Mouse (Mus musculus): ENCODE results near the gene Ergic1. TPM values are rescaled to one million over a fixed set of nuclear protein-coding genes. Genes with fewer than 3 reads are reported as not detected.

Ergic1 gene
- polyA plus RNA-seq, 1 experiment from 2014 or later = 96.1 TPM

DNA sequence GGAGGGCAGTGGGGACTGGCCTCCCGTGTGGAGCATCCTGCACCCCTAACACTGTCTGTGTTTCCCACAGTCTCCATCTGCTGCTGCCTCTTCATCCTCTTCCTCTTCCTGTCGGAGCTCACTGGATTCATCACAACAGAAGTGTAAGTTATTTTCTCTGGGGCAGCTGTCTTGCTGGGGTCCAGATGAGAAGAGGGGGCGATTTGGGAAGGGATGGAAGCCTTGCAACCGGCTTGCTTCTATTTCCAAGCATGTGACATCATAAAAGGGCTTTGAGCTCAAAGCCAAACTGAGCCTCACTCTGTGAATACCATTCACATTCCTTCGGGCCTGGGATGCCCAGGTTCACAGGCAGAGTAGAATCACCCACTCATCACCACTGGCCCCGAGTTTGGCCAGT is 53.0 kb downstream of the Ergic1 start:
- no peak overlapping the region for H3K9ac ChIP-seq (ENCODE audit: low read depth, low read length)
- H3K36me3 ChIP-seq (ENCODE audit: control insufficient read depth, insufficient read depth, low read length) = peaks cover 14% of the 10 kb centered on the region; the same call in 1 of the 2 replicates
- H3K4me1 ChIP-seq (replicated peaks; ENCODE audit: control insufficient read depth, insufficient read depth, low read length) = peaks cover 3% of the 10 kb centered on the region
- 85% methylated on average over 6 of the region's 6 CpGs for WGBS
- no peaks in the 10 kb centered on the region for H3K9me3 ChIP-seq (ENCODE audit: control insufficient read depth, low read length)
- no peak overlapping the region for H3K4me3 ChIP-seq (ENCODE audit: low read depth, low read length)
- DNase-seq (ENCODE audit: low spot score) = no peak
- H3K27ac ChIP-seq (ENCODE audit: low read depth, low read length) = no peak overlapping the region
- no peak for ATAC-seq (replicated peaks; ENCODE audit: low FRiP score)
- no peaks in the 10 kb centered on the region for H3K27me3 ChIP-seq (replicated peaks; ENCODE audit: control insufficient read depth, insufficient read depth, low read length)
- H3K4me2 ChIP-seq = no peak overlapping the region

DNA sequence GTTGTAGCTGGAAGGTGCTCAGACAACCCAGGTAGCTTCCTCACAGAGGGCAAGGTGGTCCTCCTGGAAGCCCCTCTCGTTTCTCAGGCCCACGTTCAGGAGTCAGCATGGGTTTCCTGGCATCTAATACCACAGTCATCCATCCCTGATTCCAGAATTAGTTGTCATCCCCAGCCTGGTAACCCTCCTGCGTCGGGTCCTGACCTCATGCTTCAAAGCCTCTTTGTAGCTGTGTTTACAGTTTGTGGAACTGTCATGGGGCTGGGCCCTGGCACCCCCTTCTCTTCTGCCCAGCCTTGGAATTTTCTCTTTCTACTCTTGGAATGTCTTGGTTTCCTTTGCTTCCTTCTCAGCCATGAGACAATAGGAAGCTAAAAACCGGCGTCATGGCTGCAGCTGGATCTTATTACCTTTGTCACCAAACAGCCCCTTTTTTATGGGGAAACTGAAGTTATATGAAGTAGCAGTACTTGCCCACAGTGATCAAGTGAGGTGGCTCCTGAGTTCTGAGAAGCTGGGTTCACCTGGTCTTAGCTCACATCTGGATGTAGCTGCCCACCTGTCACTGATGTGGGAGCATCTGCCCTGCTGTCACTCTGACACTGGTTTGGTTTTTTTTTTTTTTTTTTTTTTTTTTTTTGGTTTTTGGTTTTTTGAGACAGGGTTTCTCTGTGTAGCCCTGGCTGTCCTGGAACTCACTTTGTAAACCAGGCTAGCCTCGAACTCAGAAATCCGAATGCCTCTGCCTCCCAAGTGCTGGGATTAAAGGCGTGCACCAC is 53.6 kb downstream of the Ergic1 start:
- WGBS = 81% methylated on average over 9 of the region's 9 CpGs
- no peak for DNase-seq (ENCODE audit: low spot score)
- no peaks in the 10 kb centered on the region for H3K9me3 ChIP-seq (ENCODE audit: control insufficient read depth, low read length)
- no peak overlapping the region for H3K9ac ChIP-seq (ENCODE audit: low read depth, low read length)
- peaks cover 12% of the 10 kb centered on the region; the same call in 1 of the 2 replicates for H3K36me3 ChIP-seq (ENCODE audit: control insufficient read depth, insufficient read depth, low read length)
- H3K27me3 ChIP-seq (replicated peaks; ENCODE audit: control insufficient read depth, insufficient read depth, low read length) = no peaks in the 10 kb centered on the region
- no peak overlapping the region for H3K27ac ChIP-seq (ENCODE audit: low read depth, low read length)
- no peak overlapping the region for H3K4me2 ChIP-seq
- peaks cover 3% of the 10 kb centered on the region for H3K4me1 ChIP-seq (replicated peaks; ENCODE audit: control insufficient read depth, insufficient read depth, low read length)
- H3K4me3 ChIP-seq (ENCODE audit: low read depth, low read length) = no peak overlapping the region
- ATAC-seq (replicated peaks; ENCODE audit: low FRiP score) = no peak

DNA sequence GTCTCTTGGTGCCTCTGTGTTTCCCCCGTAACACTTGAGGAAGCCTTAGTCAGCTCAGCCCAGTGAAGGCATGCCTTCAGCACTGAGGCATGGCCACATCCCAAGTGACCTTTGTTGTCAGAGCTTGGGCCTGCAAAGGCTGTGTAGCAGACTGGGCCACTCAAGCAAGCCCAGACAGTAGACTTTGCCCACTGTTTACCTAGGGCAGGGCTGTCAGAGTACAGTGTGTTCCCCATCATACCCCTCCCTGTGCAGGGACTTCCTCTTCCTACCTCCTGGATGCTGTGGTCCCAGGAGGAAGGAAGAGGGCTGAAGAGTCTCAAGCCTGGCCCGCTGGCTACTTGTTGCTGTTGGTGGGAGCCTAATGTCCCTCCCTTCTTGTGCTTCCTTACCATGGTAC is 55.4 kb downstream of the Ergic1 start:
- no peak overlapping the region for H3K4me2 ChIP-seq
- H3K9me3 ChIP-seq (ENCODE audit: control insufficient read depth, low read length) = no peaks in the 10 kb centered on the region
- H3K36me3 ChIP-seq (ENCODE audit: control insufficient read depth, insufficient read depth, low read length) = peaks cover 7% of the 10 kb centered on the region; the same call in 1 of the 2 replicates
- peaks cover 3% of the 10 kb centered on the region; the same call in 1 of the 2 replicates for H3K4me1 ChIP-seq (replicated peaks; ENCODE audit: control insufficient read depth, insufficient read depth, low read length)
- ATAC-seq (replicated peaks; ENCODE audit: low FRiP score) (no peak), DNase-seq (ENCODE audit: low spot score) (no peak)
- no peak overlapping the region for H3K4me3 ChIP-seq (ENCODE audit: low read depth, low read length)
- 77% methylated on average over 2 of the region's 2 CpGs for WGBS
- H3K9ac ChIP-seq (ENCODE audit: low read depth, low read length) = no peak overlapping the region
- H3K27ac ChIP-seq (ENCODE audit: low read depth, low read length) = no peak overlapping the region
- H3K27me3 ChIP-seq (replicated peaks; ENCODE audit: control insufficient read depth, insufficient read depth, low read length) = no peaks in the 10 kb centered on the region

DNA sequence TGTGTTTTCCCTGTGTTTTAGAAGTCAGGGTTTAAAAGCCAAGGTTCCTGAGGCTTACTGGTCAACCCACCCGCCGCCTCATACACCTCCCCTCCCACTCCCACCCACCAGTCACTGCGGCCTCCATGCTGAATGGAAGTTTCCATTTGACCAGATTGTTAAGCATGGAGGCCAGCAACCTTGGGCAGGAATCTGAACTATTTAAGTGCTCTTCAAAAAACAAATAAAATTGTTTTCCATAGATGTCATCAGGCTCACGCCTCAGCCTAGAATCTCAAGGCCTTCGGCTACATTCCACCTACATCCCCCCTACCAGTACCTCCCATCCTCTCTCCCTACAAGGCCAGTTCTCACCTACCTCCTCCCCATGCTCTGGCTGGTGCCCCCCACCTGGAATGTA is 57.2 kb downstream of the Ergic1 start:
- no peaks in the 10 kb centered on the region for H3K27me3 ChIP-seq (replicated peaks; ENCODE audit: control insufficient read depth, insufficient read depth, low read length)
- peaks cover 7% of the 10 kb centered on the region; the same call in 1 of the 2 replicates for H3K36me3 ChIP-seq (ENCODE audit: control insufficient read depth, insufficient read depth, low read length)
- DNase-seq (ENCODE audit: low spot score) (no peak), ATAC-seq (replicated peaks; ENCODE audit: low FRiP score) (no peak)
- 90% methylated on average over 5 of the region's 5 CpGs for WGBS
- H3K4me3 ChIP-seq (ENCODE audit: low read depth, low read length) = no peak overlapping the region
- H3K27ac ChIP-seq (ENCODE audit: low read depth, low read length) = no peak overlapping the region
- H3K9me3 ChIP-seq (ENCODE audit: control insufficient read depth, low read length) = no peaks in the 10 kb centered on the region
- H3K4me2 ChIP-seq = no peak overlapping the region
- H3K9ac ChIP-seq (ENCODE audit: low read depth, low read length) = no peak overlapping the region
- H3K4me1 ChIP-seq (replicated peaks; ENCODE audit: control insufficient read depth, insufficient read depth, low read length) = peaks cover 3% of the 10 kb centered on the region; the same call in 1 of the 2 replicates

DNA sequence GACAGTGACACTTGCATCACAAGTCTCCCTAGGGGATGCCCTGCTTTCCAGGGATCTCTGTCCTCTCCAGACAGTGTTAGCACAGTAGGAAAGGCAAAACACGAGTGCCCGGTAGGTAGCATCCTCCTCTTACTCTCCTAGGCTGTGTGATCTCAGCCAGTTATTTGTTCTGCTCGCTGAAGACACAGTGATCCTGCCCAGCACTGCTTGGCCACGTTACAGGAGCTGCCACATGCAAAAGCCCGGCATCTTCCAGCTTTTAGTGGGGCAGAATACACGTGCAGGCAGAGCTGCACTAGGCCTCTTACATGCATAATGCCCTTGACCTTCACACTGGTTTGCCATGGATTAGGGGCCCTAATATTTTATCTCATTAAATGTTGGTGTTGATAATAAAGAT is 58.3 kb downstream of the Ergic1 start:
- ATAC-seq (replicated peaks; ENCODE audit: low FRiP score) (no peak), DNase-seq (ENCODE audit: low spot score) (no peak)
- Histone ChIP-seq H3K4me3 (ENCODE audit: low read depth, low read length) (no peak overlapping the region), H3K9me3 (ENCODE audit: control insufficient read depth, low read length) (no peaks in the 10 kb centered on the region), H3K9ac (ENCODE audit: low read depth, low read length) (no peak overlapping the region), H3K4me1 (replicated peaks; ENCODE audit: control insufficient read depth, insufficient read depth, low read length) (peaks cover 3% of the 10 kb centered on the region; the same call in 1 of the 2 replicates), H3K27me3 (replicated peaks; ENCODE audit: control insufficient read depth, insufficient read depth, low read length) (no peaks in the 10 kb centered on the region), H3K4me2 (no peak overlapping the region), H3K36me3 (ENCODE audit: control insufficient read depth, insufficient read depth, low read length) (peaks cover 11% of the 10 kb centered on the region; the same call in 1 of the 2 replicates), H3K27ac (ENCODE audit: low read depth, low read length) (no peak overlapping the region)
- 87% methylated on average over 6 of the region's 6 CpGs for WGBS

DNA sequence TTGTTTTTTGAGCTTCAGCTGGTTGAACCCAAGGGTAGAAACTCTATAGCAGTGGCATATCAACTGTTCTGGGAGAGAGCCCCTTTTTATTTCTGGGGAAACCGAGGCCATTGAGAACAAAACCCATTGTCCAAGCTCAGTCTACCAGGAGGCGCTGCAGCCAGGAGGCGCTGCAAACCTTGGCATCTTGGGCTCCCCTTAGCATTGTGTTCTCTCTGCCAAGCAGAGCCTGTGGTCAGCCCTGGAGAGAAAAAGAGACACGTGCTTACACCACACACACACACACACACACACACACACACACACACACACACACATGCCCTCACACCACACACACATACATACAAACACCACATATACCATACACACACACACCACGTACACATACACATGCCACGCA is 59.0 kb downstream of the Ergic1 start:
- Histone ChIP-seq H3K27ac (ENCODE audit: low read depth, low read length) (no peak overlapping the region), H3K4me1 (replicated peaks; ENCODE audit: control insufficient read depth, insufficient read depth, low read length) (peaks cover 3% of the 10 kb centered on the region; the same call in 1 of the 2 replicates), H3K9ac (ENCODE audit: low read depth, low read length) (no peak overlapping the region), H3K9me3 (ENCODE audit: control insufficient read depth, low read length) (no peaks in the 10 kb centered on the region), H3K4me2 (no peak overlapping the region), H3K4me3 (ENCODE audit: low read depth, low read length) (no peak overlapping the region), H3K27me3 (replicated peaks; ENCODE audit: control insufficient read depth, insufficient read depth, low read length) (no peaks in the 10 kb centered on the region), H3K36me3 (ENCODE audit: control insufficient read depth, insufficient read depth, low read length) (peaks cover 13% of the 10 kb centered on the region; the same call in 1 of the 2 replicates)
- no peak for DNase-seq (ENCODE audit: low spot score)
- WGBS = 89% methylated on average over 6 of the region's 6 CpGs
- no peak for ATAC-seq (replicated peaks; ENCODE audit: low FRiP score)

DNA sequence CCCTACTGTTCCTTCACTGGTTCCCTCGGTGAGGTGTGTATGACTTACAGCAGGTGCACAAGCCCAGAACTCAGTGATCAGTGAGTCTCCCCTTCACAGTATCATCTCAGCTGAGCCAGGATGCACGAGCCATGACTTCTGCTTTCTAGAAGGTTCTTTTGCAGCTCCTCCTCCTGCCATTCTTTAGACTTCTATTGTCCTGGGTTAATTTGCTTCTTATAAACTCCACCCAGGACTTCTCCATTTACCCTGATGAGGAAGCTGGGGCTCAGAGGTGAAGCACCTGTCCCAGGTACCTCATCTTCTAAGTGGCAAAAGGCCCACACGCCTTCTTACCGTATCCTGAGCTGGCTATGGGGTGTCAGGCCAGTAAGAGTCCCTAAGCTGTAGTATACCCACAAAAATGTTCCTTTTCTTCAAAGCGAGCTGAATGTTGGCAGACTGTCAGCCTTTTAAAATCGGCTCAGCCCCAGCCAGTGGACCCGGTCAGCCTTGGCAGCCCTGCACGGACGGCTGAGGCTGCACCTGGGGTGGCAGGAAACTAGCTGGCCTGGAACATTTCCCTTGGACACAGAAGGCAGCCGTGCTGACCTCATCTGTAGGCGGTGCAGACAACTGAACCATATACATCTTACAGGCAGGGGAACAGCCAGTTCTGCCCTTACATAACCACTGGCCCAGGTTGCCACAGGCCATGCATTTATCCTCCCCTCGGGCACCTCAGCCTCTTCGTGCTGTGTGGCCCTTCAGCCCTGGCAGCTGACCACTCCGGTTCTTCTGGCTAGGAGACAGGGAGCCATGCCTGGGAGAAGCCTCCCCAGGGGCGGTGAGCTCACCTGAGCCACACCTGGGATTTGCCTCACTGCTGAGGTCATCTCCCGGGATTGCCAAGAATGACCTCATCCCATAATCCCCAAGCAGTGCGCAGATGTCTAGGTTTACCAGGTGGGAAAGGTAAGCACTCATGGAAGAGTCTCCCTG is 59.8 kb downstream of the Ergic1 start:
- H3K27ac ChIP-seq (ENCODE audit: low read depth, low read length) = no peak overlapping the region
- H3K9ac ChIP-seq (ENCODE audit: low read depth, low read length) = no peak overlapping the region
- ATAC-seq (replicated peaks; ENCODE audit: low FRiP score) (no peak), DNase-seq (ENCODE audit: low spot score) (no peak)
- peaks cover 13% of the 10 kb centered on the region; the same call in 1 of the 2 replicates for H3K36me3 ChIP-seq (ENCODE audit: control insufficient read depth, insufficient read depth, low read length)
- no peaks in the 10 kb centered on the region for H3K9me3 ChIP-seq (ENCODE audit: control insufficient read depth, low read length)
- no peak overlapping the region for H3K4me3 ChIP-seq (ENCODE audit: low read depth, low read length)
- H3K4me2 ChIP-seq = no peak overlapping the region
- no peaks in the 10 kb centered on the region for H3K27me3 ChIP-seq (replicated peaks; ENCODE audit: control insufficient read depth, insufficient read depth, low read length)
- peaks cover 3% of the 10 kb centered on the region; the same call in 1 of the 2 replicates for H3K4me1 ChIP-seq (replicated peaks; ENCODE audit: control insufficient read depth, insufficient read depth, low read length)
- 90% methylated on average over 17 of the region's 17 CpGs for WGBS

DNA sequence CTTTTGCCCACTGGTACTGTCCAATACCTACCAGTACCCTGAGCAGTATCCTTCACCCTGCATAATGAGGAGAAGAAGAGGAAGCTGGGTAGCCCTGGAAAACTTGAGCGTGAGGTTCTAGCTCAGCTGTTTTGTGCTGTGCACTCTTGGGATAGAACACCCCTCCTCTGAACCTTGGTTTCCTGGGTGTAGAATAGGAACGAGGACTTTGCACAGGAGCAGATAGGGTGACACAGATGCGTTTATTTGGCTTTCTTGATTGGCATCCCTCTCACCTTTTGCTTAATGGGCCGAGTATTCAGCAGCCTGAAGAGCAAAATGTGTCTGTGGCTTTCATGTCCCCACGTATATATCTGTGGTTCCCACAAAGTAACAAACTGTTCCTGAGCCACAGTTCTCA is 60.6 kb downstream of the Ergic1 start:
- Histone ChIP-seq H3K4me3 (ENCODE audit: low read depth, low read length) (no peak overlapping the region), H3K9me3 (ENCODE audit: control insufficient read depth, low read length) (no peaks in the 10 kb centered on the region), H3K9ac (ENCODE audit: low read depth, low read length) (no peak overlapping the region), H3K27me3 (replicated peaks; ENCODE audit: control insufficient read depth, insufficient read depth, low read length) (no peaks in the 10 kb centered on the region), H3K4me2 (no peak overlapping the region), H3K36me3 (ENCODE audit: control insufficient read depth, insufficient read depth, low read length) (peaks cover 12% of the 10 kb centered on the region; the same call in 1 of the 2 replicates), H3K27ac (ENCODE audit: low read depth, low read length) (no peak overlapping the region), H3K4me1 (replicated peaks; ENCODE audit: control insufficient read depth, insufficient read depth, low read length) (peaks cover 1% of the 10 kb centered on the region; the same call in 1 of the 2 replicates)
- ATAC-seq (replicated peaks; ENCODE audit: low FRiP score) (no peak), DNase-seq (ENCODE audit: low spot score) (no peak)
- 83% methylated on average over 5 of the region's 5 CpGs for WGBS

Measured in liver, embryonic 11.5 days (tissue).